Mouse (Mus musculus): Measurements from ENCODE around the gene Il1r1.

DNA sequence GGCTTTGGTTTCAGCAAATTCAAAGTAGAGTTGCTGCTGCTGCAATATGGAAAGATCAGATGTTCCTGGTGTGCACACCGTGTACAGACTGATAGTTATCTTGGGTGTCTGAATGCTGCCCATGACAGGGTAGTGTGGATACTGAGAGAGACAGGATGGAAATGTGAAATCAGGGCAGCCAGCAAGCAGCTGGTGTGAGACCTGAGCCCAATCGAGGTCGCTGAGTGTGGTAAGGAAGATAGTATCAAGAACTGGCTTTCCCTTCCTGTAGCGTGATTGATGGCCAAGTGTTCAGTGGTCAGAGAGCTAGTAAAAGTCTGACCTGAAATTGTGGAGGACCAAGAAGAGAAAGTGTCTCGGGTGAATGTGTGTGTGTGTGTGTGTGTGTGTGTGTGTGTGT, 59.1 kb downstream of the Il1r1 start:
- TF ChIP-seq POLR2A (IDR thresholded peaks at IDR 0.05; ENCODE audit: extremely low read depth, insufficient read depth, low read length) = no peak
- no peak for TF ChIP-seq CTCF (IDR thresholded peaks at IDR 0.05; ENCODE audit: extremely low read depth, insufficient read depth, low read length)
